1 mouse cellular context compared by ENCODE assay signal in genomic region chr3:90016626-90017025, GRCm38 (mm10).
TF ChIP-seq lines count a peak whose summit lies in the region.

No protein-coding gene starts in this region.

TF ChIP-seq in MEL, 35 proteins besides CTCF, POLR2A, EP300 and RAD21 (continued from another document):
- TF ChIP-seq POLR2AphosphoS5 (IDR thresholded peaks at IDR 0.05; ENCODE audit: borderline replicate concordance, low read depth, low read length) = no peak
- TF ChIP-seq NELFE (IDR thresholded peaks at IDR 0.05; ENCODE audit: low read depth, low read length) = no peak
- no peak for TF ChIP-seq BHLHE40 (IDR thresholded peaks at IDR 0.05; ENCODE audit: borderline replicate concordance, low read depth, low read length)
- peak; percentile 84 for TF ChIP-seq SIN3A (IDR thresholded peaks at IDR 0.05; ENCODE audit: low read length)
